Mouse (Mus musculus) heart, embryonic 12.5 days (tissue): Measurements from ENCODE around the gene Cbx8. TPM values are rescaled to one million over a fixed set of nuclear protein-coding genes. Genes with fewer than 3 reads are reported as not detected.

Experiments used
- ATAC-seq: fragments of 200-750 bp; cut with Nextera tagmentation; 2 replicates; pipeline ENCODE4 v1.8.0; 2017; ENCODE audit warnings: moderate TSS enrichment, moderate library complexity; ENCODE audit not compliant: insufficient number of reproducible peaks, low FRiP score
- H3K27ac ChIP-seq: fragments of 300-500 bp; sonication (generic); 2 replicates; pipeline ENCODE4 v1.5.1; 2016; ENCODE audit warnings: mild to moderate bottlenecking, moderate library complexity; ENCODE audit not compliant: poor library complexity, severe bottlenecking
- H3K27me3 ChIP-seq: fragments of 300-500 bp; sonication (generic); replicated peaks from 2 replicates; pipeline ENCODE4 v1.6.1; 2016; ENCODE audit warnings: mild to moderate bottlenecking, moderate library complexity
- H3K36me3 ChIP-seq: fragments of 300-500 bp; sonication (generic); 2 replicates; pipeline ENCODE4 v1.6.1; 2016; ENCODE audit warnings: mild to moderate bottlenecking, moderate library complexity
- H3K4me1 ChIP-seq: fragments of 300-500 bp; sonication (generic); replicated peaks from 2 replicates; pipeline ENCODE4 v1.6.1; 2016; ENCODE audit warnings: mild to moderate bottlenecking
- H3K4me2 ChIP-seq: fragments of 300-500 bp; sonication (generic); 2 replicates; pipeline ENCODE4 v1.6.1; 2016; ENCODE audit warnings: mild to moderate bottlenecking, moderate library complexity
- H3K4me3 ChIP-seq: fragments of 300-500 bp; sonication (generic); 2 replicates; pipeline ENCODE4 v1.5.1; 2016; ENCODE audit warnings: mild to moderate bottlenecking
- H3K9ac ChIP-seq: fragments of 300-500 bp; sonication (generic); 2 replicates; pipeline ENCODE4 v1.6.1; 2016; ENCODE audit warnings: mild to moderate bottlenecking, moderate library complexity
- H3K9me3 ChIP-seq: fragments of 300-500 bp; sonication (generic); replicated peaks from 2 replicates; pipeline ENCODE4 v1.6.1; 2016; ENCODE audit warnings: mild to moderate bottlenecking, moderate library complexity
- WGBS: fragments of 180-500 bp; shearing (Covaris S2); methylation state at CpG from one replicate; pipeline ENCODE4 v1.1.7; 2016; 5-methylcytosine and 5-hydroxymethylcytosine counted together
- polyA plus RNA-seq: library from polyadenylated mRNA; unstranded; fragments of >200 nt; fragmentation: Nextera tagmentation; extraction: Ambion mirVana; gene quantifications from 2 replicates; pipeline ENCODE4 v1.2.1, GENCODE M21; 2016

Cbx8 gene
- polyA plus RNA-seq, 1 experiment from 2014 or later = 8.8 TPM

- H3K36me3 ChIP-seq = peaks cover 17% of the 10 kb centered on the region
- ATAC-seq = peak; percentile 85
- peak within 1 kb of the TSS; percentile 95 for H3K9ac ChIP-seq
- peak within 1 kb of the TSS; percentile 93 for H3K4me3 ChIP-seq
- WGBS = 4% methylated on average over 95 of the region's 99 CpGs
- peak within 1 kb of the TSS; percentile 80 for H3K27ac ChIP-seq
- H3K9me3 ChIP-seq = no peaks in the 10 kb centered on the region
- peaks cover 40% of the 10 kb centered on the region for H3K4me1 ChIP-seq
- peaks cover 30% of the 10 kb centered on the region for H3K27me3 ChIP-seq
- peak within 1 kb of the TSS; percentile 88 for H3K4me2 ChIP-seq
Observed at GRCm38 (mm10) chr11:119022895-119023615, 17.7 kb downstream of the Cbx8 start, which contains the start of gene Cbx2. TSS of gene Cbx2 (plus strand) at chr11:119022962.

GRCm38 (mm10) chr11:119022068-119022894 is 18.5 kb downstream of the Cbx8 start:
- Histone ChIP-seq H3K4me1 (peaks cover 40% of the 10 kb centered on the region), H3K27me3 (peaks cover 30% of the 10 kb centered on the region), H3K9ac (peak overlapping the region; percentile 95), H3K9me3 (no peaks in the 10 kb centered on the region), H3K36me3 (peaks cover 9% of the 10 kb centered on the region), H3K27ac (peak overlapping the region; percentile 80; the same call in 1 of the 2 replicates), H3K4me2 (peak overlapping the region; percentile 88), H3K4me3 (peak overlapping the region; percentile 93)
- ATAC-seq = no peak
- 7% methylated on average over 42 of the region's 42 CpGs for WGBS

GRCm38 (mm10) chr11:119021180-119021579 is 19.6 kb downstream of the Cbx8 start:
- Histone ChIP-seq H3K9ac (no peak overlapping the region), H3K4me2 (no peak overlapping the region), H3K36me3 (no peaks in the 10 kb centered on the region), H3K9me3 (no peaks in the 10 kb centered on the region), H3K4me1 (peaks cover 32% of the 10 kb centered on the region), H3K27ac (no peak overlapping the region), H3K4me3 (no peak overlapping the region), H3K27me3 (peaks cover 33% of the 10 kb centered on the region)
- no peak for ATAC-seq
- WGBS = 76% methylated on average over 7 of the region's 7 CpGs

- Histone ChIP-seq H3K36me3 (no peaks in the 10 kb centered on the region), H3K4me2 (no peak overlapping the region), H3K9ac (no peak overlapping the region), H3K4me3 (no peak overlapping the region), H3K4me1 (peaks cover 6% of the 10 kb centered on the region), H3K9me3 (no peaks in the 10 kb centered on the region), H3K27ac (no peak overlapping the region), H3K27me3 (peaks cover 34% of the 10 kb centered on the region)
- 82% methylated on average over 7 of the region's 7 CpGs for WGBS
- no peak for ATAC-seq
Observed at GRCm38 (mm10) chr11:119017506-119017905, 23.3 kb downstream of the Cbx8 start.

GRCm38 (mm10) chr11:119014455-119014854 is 26.3 kb downstream of the Cbx8 start:
- no peak overlapping the region for H3K4me3 ChIP-seq
- no peaks in the 10 kb centered on the region for H3K36me3 ChIP-seq
- no peaks in the 10 kb centered on the region for H3K4me1 ChIP-seq
- H3K27ac ChIP-seq = no peak overlapping the region
- WGBS = 68% methylated on average over 7 of the region's 7 CpGs
- no peak for ATAC-seq
- peaks cover 7% of the 10 kb centered on the region; the same call in 1 of the 2 replicates for H3K27me3 ChIP-seq
- no peak overlapping the region for H3K4me2 ChIP-seq
- no peak overlapping the region for H3K9ac ChIP-seq
- H3K9me3 ChIP-seq = no peaks in the 10 kb centered on the region

GRCm38 (mm10) chr11:119007461-119008456 is 33.0 kb downstream of the Cbx8 start:
- H3K4me2 ChIP-seq = peak overlapping the region; percentile 67
- no peak overlapping the region for H3K27ac ChIP-seq
- peaks cover 5% of the 10 kb centered on the region; the same call in 1 of the 2 replicates for H3K4me1 ChIP-seq
- H3K9ac ChIP-seq = peak overlapping the region; percentile 60; the same call in 1 of the 2 replicates
- peaks cover 29% of the 10 kb centered on the region for H3K27me3 ChIP-seq
- WGBS = 16% methylated on average over 21 of the region's 21 CpGs
- 0 out of 2 replicates have a peak, but pooled peaks have one; percentile 42 for ATAC-seq
- peak overlapping the region; percentile 41 for H3K4me3 ChIP-seq
- no peaks in the 10 kb centered on the region; the same call in 1 of the 2 replicates for H3K9me3 ChIP-seq
- no peaks in the 10 kb centered on the region for H3K36me3 ChIP-seq

- no peaks in the 10 kb centered on the region; the same call in 1 of the 2 replicates for H3K9me3 ChIP-seq
- H3K4me3 ChIP-seq = no peak overlapping the region
- peaks cover 35% of the 10 kb centered on the region for H3K27me3 ChIP-seq
- peaks cover 5% of the 10 kb centered on the region; the same call in 1 of the 2 replicates for H3K4me1 ChIP-seq
- WGBS = 70% methylated on average over 3 of the region's 3 CpGs
- H3K36me3 ChIP-seq = no peaks in the 10 kb centered on the region
- H3K9ac ChIP-seq = no peak overlapping the region
- ATAC-seq = no peak
- H3K27ac ChIP-seq = no peak overlapping the region
- no peak overlapping the region for H3K4me2 ChIP-seq
Observed at GRCm38 (mm10) chr11:119006462-119006861, 34.3 kb downstream of the Cbx8 start.

GRCm38 (mm10) chr11:119005547-119006275 is 35.1 kb downstream of the Cbx8 start:
- peaks cover 5% of the 10 kb centered on the region; the same call in 1 of the 2 replicates for H3K4me1 ChIP-seq
- H3K4me2 ChIP-seq = no peak overlapping the region
- no peak overlapping the region for H3K4me3 ChIP-seq
- H3K27me3 ChIP-seq = peaks cover 43% of the 10 kb centered on the region
- H3K9ac ChIP-seq = no peak overlapping the region
- H3K27ac ChIP-seq = no peak overlapping the region
- WGBS = 79% methylated on average over 10 of the region's 10 CpGs
- ATAC-seq = no peak
- peaks cover 4% of the 10 kb centered on the region; the same call in 1 of the 2 replicates for H3K9me3 ChIP-seq
- no peaks in the 10 kb centered on the region for H3K36me3 ChIP-seq

GRCm38 (mm10) chr11:119001493-119002128 is 39.2 kb downstream of the Cbx8 start:
- Histone ChIP-seq H3K27me3 (peaks cover 77% of the 10 kb centered on the region), H3K9me3 (0 out of 2 replicates have a peak, but pooled peaks cover 5% of the 10 kb centered on the region), H3K9ac (no peak overlapping the region), H3K27ac (no peak overlapping the region), H3K36me3 (no peaks in the 10 kb centered on the region), H3K4me2 (no peak overlapping the region), H3K4me1 (peaks cover 9% of the 10 kb centered on the region; the same call in 1 of the 2 replicates), H3K4me3 (no peak overlapping the region)
- ATAC-seq = no peak
- 62% methylated on average over 4 of the region's 4 CpGs for WGBS
